Mouse (Mus musculus): ENCODE measurements around the gene Kifc5b.
"Not testable (repeated sequence)": the region's sequence is repeated elsewhere in the genome, so short reads cannot be mapped to it uniquely, and the experiment has no call there.

The Kifc5b gene

DNA sequence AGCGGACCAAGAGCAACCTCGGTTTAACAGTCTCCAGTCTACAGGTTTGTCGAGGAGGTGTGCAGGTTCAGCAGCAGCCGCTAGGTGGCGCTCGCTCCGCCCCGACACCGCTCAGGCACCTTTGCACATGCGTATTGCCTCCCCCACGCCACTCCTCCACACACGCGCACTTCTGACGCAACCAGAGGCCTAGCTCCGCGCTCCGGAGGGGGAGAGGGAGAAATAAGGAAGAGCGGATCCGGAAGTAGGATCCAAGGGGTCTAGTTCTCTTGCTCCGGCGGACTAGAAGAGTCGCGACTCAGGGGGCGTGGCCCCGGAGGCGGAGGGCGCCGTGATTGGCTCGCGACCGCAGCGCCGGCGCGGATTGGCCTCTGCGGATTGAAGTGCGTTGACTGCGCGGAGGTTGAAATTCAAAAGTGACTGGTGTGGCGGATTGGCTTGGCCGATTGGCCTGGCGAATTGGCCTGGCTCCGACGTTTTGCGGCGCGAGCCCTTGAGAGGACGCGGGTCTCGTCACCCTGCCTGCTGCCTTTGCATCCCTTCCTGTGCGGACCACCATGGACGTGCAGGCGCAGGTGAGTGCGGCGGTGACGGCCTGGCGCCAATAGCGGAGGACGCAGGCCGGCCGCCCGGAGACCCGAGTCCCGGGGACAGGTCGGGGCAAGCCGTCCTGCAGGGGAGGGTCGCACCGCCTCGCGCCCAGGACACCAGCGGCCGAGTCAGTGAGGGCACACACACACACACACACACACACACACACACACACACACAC lies at the start of gene Kifc5b:
TSS of gene Kifc5b (plus strand) at position 381 of the 772 bp plus-strand sequence.
- peak; percentile 100 for DNase-seq

DNA sequence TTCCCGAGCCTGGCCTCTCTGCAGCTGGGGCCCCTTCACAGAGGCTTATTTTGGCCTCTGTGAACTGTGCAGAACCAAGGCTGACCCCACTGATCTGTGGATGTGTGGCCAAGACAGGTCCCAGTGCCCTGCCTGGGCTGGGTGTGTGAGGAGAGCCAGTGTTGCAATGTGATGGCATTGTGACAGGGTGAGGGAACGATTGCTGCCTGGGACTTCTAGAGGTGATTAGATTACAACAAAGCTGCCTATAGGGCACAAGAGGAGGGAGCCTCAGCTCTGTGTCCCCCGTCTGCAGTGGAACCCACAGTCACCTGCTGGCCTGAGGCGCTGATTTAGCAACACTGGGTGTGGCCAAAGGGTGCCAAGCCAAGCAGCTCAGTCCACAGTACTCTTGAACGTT lies 48.1 kb upstream of the Kifc5b start:
- no peak for DNase-seq

DNA sequence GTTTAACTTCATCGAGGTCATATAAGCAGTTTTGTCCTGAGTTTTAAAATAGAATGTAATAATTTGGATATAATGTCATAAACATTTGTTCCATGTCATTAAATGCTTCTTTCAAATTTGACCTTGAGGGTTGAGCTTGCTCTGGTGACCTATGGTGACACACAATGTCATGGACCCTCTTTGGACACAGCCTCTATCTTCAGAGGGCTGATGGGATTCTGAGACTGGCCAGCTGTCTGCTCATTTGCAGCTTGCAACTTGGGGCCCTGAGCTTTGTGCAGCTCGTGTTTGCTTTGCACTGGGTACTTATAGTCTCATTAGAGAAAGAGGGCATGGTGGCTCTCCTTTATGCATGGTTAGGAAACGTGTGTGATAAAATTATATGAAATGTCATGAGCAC lies 44.0 kb upstream of the Kifc5b start:
- DNase-seq = no peak

DNA sequence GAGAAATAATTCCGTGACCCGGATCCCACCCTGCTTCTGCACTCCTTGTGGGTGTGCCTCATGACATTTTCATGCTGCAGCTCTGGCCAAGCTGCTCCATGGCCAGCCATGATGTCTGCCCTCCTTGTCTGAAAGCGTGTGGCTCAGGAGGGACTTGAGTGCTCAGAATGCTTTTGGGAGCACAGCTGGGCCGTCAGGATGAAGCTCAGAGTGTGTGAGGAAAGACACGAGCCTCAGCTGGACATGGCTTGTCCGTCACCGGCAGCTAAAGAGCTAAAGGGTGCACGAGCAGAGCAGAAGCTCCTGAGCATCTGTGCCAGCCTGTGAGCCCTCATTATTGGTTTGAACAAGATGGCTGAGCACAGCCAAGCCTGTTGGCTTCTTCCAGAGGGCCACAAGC lies 43.4 kb upstream of the Kifc5b start:
- DNase-seq = no peak

DNA sequence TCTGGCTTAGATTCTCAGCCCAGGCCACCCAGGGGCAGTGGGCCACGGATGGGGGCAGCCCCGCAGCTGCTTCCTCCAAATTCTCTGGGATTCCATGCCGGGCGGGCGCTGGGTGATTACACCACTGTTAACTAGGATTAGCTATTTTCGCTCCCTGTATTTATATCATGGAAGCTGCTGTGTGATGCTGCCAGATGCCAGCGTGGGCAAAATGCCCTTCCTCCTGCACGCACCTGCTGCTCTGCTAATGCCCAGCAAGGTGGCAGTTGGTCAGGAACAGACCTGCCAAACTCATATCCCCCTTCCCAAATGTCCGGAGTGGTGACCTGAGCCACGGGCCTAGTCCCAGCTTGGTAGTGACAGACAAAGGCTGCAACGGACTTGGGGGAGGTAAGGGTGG lies 42.3 kb upstream of the Kifc5b start:
- DNase-seq = no peak

DNA sequence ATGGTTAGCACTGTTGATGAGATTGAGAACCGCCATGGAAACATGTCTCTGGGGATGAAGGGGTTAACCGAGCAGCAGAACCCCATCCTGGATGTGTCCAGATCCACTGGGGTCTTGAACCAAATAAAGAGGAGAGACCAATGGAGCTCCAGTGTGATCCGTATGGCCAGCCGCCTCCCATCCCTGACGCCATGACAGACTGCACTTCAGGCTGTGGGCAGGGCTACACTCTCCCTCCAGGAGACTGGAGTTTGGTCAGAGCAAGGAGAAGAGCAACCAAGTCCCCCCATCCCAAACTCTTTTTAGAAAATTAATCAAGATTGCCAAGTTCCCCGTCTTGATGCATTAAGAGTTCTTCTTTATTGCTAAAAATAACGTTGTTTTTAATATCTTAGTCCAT lies 39.0 kb upstream of the Kifc5b start:
- no peak for DNase-seq

DNA sequence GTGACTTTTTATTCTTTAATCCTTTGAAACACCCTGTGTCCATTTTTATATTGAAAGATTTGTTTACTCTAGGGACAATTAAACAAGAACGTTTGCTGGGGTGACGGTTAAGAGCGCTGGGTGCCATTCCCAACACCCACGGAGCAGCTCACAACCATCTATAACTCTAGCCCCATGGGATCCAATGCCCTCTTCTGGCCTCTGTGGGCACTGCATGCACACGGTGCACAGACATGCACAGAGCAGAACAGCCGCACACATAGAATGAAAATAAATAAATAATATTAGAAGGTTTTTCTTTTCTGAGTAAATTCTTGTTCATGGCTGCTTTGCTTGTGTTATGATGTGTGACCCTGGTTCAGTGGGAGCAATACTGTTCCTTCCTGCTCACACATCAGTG lies 37.7 kb upstream of the Kifc5b start:
- no peak for DNase-seq

DNA sequence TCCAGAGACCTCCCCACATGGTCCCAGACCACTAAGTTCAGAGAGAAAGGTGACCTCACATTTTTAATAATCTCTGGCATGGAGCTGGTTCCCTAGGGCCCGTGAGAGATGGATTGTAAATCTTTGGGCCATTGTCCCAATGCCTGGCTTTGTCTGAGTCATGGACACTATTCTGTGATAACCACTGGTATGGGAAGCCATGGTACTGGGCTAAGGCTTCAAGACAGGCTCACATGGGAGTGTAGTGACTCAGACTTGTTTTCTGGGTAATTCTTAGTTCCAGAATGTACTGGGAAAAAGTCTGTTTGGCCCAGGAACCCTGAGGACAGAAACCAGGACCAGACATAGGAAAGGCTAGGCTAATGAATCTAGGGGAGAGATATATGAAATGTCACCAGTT lies 34.2 kb upstream of the Kifc5b start:
- DNase-seq = no peak

DNA sequence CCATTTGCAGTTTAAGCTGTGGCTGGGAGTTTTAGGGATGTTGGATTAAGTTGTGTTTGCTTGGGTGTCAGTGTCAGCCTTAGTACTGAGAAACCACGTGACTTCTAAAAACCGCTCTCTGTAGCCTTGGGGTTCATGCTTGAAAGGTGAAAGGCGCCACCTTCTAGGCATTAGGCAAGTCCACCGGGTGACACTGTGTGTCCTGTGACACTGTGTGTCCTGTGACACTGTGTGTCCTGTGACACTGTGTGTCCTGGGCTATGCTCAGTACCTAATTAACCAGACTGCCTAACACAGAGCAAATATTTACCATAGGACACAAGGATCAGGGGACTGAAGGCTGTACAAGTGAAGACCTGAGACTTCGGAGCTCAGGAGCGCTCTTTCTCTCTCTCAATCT lies 33.3 kb upstream of the Kifc5b start:
- no peak for DNase-seq

DNA sequence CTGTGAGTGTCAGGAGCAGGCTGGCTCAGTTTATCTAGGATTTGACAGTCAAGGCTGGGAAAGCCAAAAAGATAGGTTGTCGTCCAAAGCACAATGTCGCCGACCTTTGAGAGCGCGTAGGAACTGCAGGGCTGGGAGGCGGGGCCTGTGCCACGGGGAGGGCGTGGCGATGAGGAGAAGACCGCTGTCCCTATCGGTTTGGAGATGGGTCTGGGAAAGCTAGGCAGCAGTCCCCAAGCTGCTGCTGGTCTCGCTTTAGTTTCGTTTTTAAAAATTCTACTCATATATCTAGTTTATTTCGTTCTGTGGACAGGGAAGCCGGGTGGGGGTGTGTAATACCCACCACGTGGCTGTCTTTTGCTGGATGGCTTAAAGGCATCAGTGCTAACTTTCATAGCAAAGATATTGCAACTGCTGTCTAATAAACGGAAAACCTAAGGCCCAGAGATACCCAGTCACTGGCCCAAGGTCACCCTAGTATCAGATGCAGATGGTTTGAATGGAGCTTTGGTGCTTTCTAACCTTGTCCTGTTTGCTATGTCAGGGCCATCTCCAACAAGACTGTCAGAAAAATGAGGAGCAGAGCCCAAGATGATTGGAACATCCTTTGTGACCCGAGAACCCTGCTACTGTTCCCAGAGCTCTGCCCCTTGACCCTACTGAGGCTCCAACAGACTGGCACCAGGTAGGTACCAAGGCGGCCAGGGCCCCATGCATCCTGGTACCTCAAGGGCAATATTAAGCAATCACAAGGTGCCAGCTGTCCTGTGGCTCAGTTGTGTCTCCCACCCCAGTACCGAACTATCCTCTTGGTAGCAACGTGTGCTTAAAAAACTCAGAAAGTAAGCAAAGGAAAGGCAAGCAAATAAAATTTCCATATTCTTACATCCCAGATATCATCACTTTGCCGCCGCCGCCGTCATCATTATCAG lies 31.6 kb upstream of the Kifc5b start:
- peak; percentile 92 for DNase-seq

DNA sequence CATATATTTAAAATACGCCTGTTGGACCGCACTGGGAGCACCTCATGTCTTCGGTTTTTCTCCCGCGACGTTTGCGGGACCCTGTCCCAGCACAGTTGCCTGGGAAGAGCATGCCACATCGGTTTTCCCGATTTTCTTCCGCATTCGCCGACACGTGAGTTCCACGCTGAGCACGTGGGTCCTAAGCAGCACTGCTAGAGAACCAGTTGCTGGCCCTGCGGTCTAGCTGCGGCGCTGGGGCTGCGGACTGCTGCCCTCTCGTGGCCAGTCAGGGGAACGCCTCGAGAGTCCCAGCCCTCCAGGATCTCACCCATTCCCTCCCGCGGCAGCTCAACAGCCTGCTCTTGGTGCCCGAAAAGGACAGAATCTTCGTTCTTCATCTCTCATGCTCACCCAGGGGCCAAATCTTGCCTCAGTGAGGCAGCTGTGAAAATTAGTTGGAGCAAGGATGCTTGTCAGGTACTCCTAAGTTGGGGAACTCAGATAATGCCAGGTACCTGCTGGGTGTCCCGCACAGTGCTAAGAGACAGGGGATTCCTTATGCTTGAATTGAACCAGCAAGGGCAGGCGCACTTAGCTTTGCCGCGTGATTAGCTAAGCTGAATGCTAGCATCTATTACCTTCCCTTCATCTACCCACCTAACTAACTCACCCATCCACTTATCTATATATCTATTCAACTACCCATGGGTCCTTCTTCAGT lies 30.7 kb upstream of the Kifc5b start:
- peak; percentile 91 for DNase-seq

DNA sequence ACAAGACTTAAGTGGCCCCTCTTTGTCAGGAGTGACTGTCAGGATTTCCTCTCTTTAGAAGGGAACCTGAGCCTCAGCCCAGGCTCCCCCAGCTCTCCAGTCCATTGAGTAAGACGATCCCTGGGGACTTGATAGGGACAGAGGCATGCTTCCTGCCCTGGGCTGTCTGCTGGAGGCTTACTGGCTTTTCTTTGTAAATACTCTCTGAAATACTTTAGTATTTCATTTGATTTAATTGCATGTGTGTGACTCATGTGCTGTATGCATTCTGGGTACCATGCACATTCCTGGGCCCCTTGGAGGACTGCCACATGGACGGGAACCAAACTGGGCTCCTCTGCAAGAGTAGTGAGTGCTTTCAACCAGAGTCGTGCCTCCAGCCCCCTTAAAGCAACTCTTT lies 29.0 kb upstream of the Kifc5b start:
- no peak for DNase-seq

DNA sequence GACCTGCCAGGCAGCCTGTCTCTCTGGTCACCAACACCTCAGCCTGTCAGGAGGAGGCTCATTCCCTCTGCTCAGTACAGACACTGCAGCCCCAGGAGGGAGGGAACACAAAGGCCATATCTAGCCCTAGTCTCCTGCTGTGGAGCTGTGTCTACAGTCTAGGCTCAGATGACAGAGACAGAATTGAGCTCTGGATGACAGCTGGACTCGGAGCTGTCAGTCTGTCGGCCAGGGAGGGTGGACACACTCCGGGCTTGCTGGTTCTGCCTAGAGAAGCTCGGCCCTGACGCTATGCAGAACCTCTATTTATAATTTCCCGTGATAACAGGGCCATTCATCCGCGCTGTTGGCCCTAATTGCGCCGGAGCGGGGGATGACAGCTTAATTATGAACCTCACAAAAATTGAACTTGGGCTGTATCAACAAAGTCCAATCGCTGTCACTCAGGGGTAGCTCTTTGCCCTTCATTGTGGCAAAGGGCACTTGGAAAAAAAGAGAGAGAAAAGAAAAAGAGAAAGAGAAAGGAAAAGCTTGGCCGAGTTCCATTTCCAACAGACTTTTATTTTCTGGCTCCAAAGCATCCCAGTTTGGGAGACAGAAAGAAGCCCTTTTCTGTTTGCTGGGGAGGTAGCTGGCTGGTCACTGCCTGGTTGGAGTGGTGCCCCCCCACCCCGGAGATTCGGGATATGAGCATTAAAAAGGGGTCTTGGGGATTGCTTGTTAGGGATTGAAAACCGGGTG lies 24.1 kb upstream of the Kifc5b start:
- no peak for DNase-seq

DNA sequence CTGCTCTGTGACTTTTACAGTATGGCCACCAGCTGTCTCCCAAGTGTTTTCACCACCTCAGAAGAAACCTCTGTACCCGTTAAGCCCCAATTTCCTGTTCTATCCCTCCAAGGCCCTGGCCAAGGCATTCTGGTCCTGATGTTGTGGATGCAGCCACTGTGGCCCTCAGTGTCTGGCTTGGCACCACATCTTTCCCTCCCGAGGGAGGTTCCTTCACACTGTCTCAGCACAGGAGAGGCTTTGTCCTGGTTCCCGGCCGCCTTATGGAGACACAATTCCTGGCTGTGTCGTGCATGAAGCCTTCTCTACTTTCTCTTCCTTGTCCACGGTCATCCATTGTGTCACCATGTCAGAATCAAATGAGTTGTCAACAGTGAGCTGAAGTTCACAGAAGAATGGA lies 23.4 kb upstream of the Kifc5b start:
- no peak for DNase-seq

DNA sequence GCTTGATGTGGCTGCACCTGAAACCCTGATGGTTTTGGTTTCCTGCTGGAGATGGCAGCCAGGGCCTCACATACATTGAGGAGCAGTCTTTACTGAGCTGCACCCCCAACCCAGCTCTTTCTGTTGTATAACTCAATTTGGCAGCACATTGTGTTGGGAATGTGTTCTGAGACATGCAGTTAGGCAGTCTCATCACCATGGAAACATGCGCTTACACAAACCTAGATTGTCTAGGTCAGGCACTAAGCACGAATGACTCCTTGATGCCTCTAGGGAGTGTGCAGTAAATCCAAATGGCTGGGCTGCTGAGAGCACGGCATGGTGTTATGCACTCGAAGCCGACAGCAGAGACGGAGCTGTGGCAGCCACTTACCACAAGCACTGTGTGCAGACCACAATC lies 22.5 kb upstream of the Kifc5b start:
- DNase-seq = no peak

DNA sequence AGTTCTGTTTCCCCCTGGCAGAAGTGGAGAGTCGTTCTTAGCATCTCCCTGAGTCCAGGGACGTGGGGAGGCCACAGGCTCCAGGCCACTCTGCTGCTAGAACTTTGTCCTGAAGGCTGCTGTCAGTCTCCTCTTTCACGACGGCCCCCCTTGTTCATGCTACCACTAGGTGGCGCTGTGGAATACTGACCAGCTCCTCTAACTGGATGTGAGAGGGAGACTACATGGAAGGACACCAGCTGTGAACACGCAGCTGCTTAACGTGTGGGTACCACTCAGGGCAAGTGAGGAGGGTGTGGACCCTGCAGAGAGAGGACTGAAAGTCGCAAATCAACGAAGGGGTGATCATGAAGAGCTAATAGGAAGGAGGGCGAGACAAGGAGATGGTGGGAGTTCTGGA lies 21.3 kb upstream of the Kifc5b start:
- DNase-seq = peak; percentile 85

DNA sequence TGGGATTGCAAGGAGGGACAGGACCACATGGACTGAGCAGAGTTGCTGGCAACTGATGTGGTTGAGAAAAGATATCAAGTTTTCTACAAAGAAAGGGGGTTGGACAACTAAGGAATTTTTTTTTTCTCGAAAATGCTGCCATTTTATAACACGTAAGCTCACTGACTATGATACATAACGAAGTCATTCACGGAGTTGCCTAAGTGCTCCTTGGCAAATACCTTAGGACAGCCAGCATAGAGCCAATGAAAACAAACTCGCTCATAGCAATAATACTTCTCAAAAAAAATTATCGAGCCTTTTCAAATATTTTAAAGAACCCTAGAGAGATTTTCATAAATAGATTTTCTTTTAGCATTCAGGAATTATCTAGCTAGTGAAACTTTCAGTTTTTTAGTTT lies 16.0 kb upstream of the Kifc5b start:
- no peak for DNase-seq

DNA sequence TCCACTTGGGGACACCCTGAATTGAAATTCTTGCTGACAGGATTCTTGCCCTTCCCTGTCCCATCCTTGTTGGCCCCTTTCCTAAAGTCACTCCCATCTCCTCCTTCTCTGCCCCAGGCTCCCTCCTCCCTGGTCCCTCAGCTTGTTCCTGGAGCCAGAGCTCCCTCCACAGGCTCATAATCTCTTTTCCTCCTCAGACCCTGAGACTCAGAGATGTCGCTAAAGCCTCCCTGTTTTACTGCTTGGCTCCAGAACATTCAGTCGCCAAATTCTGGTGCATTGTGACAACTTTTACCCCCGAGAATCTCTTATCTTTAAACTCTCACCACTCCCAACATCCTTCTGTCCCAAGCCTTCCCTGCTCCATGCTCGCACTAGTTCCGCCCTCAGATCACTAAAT lies 12.6 kb upstream of the Kifc5b start:
- DNase-seq = no peak

DNA sequence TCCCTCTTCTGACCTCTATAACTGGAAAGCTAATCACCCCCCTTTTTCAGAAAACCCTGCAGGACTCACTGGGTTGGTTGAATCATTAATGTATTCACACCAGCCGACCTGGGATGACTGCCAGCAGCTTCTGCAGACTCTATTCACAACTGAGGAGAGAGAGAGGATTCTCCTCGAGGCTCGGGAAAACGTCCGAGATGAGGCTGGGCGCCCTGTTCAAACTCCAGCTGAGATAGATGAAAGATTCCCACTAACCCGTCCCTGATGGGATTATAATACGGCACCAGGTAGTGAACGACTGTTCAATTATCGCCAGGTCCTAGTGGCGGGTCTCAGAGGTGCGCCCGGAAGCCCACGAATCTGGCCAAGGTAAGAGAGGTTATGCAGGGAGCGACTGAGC lies 9.4 kb upstream of the Kifc5b start:
- not testable (repeated sequence) for DNase-seq

DNA sequence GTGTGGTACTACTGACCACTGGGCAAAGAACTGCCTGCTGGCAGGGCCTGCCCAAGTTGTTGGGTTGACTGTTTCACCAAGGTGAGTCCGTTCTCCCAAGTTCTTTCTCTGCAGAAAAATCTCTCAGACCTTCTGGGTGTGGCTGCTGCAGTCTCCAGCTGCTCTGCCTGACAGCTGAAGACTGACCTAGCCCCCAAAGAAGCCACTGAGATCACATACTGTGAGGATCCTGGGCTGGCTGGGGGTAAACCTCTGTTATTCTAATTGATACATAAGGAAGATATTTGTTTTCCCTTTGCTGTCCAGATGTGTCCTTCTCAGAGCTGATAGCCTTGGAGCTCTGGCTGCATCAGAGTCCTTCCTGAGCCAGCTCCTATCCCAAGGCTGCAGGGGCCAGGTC lies 1.6 kb upstream of the Kifc5b start:
- no peak for DNase-seq

DNA sequence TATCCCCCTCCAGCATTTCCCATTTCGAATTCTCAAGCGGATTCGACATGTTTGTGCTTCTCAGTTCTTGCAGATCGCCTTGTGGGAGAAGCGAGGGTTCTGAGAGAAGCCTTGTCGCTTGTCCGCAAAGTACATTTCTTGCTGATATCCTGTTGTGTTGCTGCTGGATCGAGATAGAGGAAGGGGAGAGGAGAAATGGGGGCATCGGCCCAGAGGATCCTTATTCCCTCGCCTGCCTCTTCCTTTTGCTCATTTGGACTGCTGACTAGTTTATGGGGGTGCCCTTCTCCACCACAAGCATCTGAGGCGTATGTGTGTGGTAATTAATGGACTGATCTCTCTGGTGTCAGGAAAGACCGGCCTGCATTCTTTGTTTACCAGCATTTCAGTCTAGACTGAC lies 669 bp downstream of the Kifc5b start:
- not testable (repeated sequence) for DNase-seq

DNA sequence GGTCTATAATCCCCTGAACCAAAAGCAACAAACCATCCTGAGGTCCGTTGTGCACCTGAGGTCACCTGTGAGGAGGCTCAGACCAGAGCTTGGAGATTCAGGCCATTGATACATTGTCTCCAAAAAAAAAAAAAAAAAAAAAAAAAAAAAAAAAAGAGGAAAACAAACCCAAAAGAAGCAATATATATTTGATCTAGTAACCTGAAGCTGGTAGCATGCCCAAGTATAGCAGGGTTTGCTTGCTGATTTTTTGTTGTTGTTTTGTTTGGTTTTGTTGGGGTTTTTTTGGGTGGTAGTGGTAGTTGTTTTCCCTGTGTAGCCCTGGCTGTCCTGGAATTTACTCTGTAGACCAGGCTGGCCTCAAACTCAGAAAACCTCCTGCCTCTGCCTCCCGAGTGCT lies 1.5 kb downstream of the Kifc5b start:
- no peak for DNase-seq

DNA sequence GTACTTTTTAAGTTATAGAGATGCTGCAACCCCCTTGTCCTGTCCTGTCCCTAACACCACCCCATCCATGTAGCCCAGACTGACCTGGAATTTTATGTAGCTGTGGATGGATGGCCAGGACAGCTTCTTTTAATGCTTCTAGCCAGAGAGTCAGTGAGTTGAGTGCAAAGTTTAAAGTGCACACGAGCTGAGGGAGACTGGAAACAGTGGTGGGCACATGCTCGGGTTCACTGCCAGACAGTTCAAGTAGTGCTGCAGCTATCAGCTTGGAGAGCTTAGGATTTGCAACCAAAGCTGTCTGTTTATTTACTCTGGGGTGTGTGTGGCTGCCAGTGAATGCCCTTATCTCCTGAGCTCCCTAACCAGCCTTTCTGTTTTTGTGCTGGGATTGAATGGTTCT lies 2.6 kb downstream of the Kifc5b start:
- DNase-seq = not testable (repeated sequence)
